Mouse (Mus musculus): Measurements from ENCODE around the gene Fbxw7. TPM values are rescaled to one million over a fixed set of nuclear protein-coding genes. Genes with fewer than 3 reads are reported as not detected.

Gene Fbxw7
- polyA plus RNA-seq, 1 experiment, result 0.34 TPM

- H3K9me3 ChIP-seq (ENCODE audit: control insufficient read depth, low read length), result no peaks in the 10 kb centered on the region
- no peak for TF ChIP-seq TAL1 (IDR thresholded peaks at IDR 0.05; ENCODE audit: low read length)
- TF ChIP-seq GATA1 (IDR thresholded peaks at IDR 0.05; ENCODE audit: low read length), result no peak
- H3K27me3 ChIP-seq (ENCODE audit: control insufficient read depth), result no peaks in the 10 kb centered on the region
- no peaks in the 10 kb centered on the region for H3K4me1 ChIP-seq (ENCODE audit: control insufficient read depth)
- H3K36me3 ChIP-seq (ENCODE audit: control insufficient read depth), result no peaks in the 10 kb centered on the region
- no peak overlapping the region for H3K4me3 ChIP-seq (replicated peaks)
Measured at GRCm38 (mm10) chr3:85012889-85013288, 197.8 kb downstream of the Fbxw7 start.

GRCm38 (mm10) chr3:85015667-85016066, 200.6 kb downstream of the Fbxw7 start:
- TF ChIP-seq TAL1 (IDR thresholded peaks at IDR 0.05; ENCODE audit: low read length), result no peak
- no peaks in the 10 kb centered on the region for H3K36me3 ChIP-seq (ENCODE audit: control insufficient read depth)
- no peak overlapping the region for H3K4me3 ChIP-seq (replicated peaks)
- H3K27me3 ChIP-seq (ENCODE audit: control insufficient read depth), result no peaks in the 10 kb centered on the region
- H3K4me1 ChIP-seq (ENCODE audit: control insufficient read depth), result no peaks in the 10 kb centered on the region
- no peaks in the 10 kb centered on the region for H3K9me3 ChIP-seq (ENCODE audit: control insufficient read depth, low read length)

GRCm38 (mm10) chr3:85020137-85020536, 205.1 kb downstream of the Fbxw7 start:
- no peaks in the 10 kb centered on the region for H3K36me3 ChIP-seq (ENCODE audit: control insufficient read depth)
- H3K9me3 ChIP-seq (ENCODE audit: control insufficient read depth, low read length), result no peaks in the 10 kb centered on the region
- no peaks in the 10 kb centered on the region for H3K27me3 ChIP-seq (ENCODE audit: control insufficient read depth)
- no peak overlapping the region for H3K4me3 ChIP-seq (replicated peaks)
- TF ChIP-seq GATA1 (IDR thresholded peaks at IDR 0.05; ENCODE audit: low read length) (no peak), TAL1 (IDR thresholded peaks at IDR 0.05; ENCODE audit: low read length) (no peak)
- no peaks in the 10 kb centered on the region for H3K4me1 ChIP-seq (ENCODE audit: control insufficient read depth)

- no peaks in the 10 kb centered on the region for H3K9me3 ChIP-seq (ENCODE audit: control insufficient read depth, low read length)
- TF ChIP-seq GATA1 (IDR thresholded peaks at IDR 0.05; ENCODE audit: low read length) (no peak), TAL1 (IDR thresholded peaks at IDR 0.05; ENCODE audit: low read length) (no peak)
- no peaks in the 10 kb centered on the region for H3K36me3 ChIP-seq (ENCODE audit: control insufficient read depth)
- H3K4me3 ChIP-seq (replicated peaks), result no peak overlapping the region
- no peaks in the 10 kb centered on the region for H3K4me1 ChIP-seq (ENCODE audit: control insufficient read depth)
- H3K27me3 ChIP-seq (ENCODE audit: control insufficient read depth), result no peaks in the 10 kb centered on the region
Measured at GRCm38 (mm10) chr3:85021816-85022215, 206.7 kb downstream of the Fbxw7 start.

GRCm38 (mm10) chr3:85022800-85023199, 207.7 kb downstream of the Fbxw7 start:
- TF ChIP-seq TAL1 (IDR thresholded peaks at IDR 0.05; ENCODE audit: low read length), result no peak
- TF ChIP-seq GATA1 (IDR thresholded peaks at IDR 0.05; ENCODE audit: low read length), result no peak
- Histone ChIP-seq H3K36me3 (ENCODE audit: control insufficient read depth) (no peaks in the 10 kb centered on the region), H3K4me1 (ENCODE audit: control insufficient read depth) (no peaks in the 10 kb centered on the region), H3K4me3 (replicated peaks) (no peak overlapping the region), H3K9me3 (ENCODE audit: control insufficient read depth, low read length) (no peaks in the 10 kb centered on the region), H3K27me3 (ENCODE audit: control insufficient read depth) (no peaks in the 10 kb centered on the region)

- H3K4me1 ChIP-seq (ENCODE audit: control insufficient read depth), result no peaks in the 10 kb centered on the region
- H3K27me3 ChIP-seq (ENCODE audit: control insufficient read depth), result no peaks in the 10 kb centered on the region
- no peak overlapping the region for H3K4me3 ChIP-seq (replicated peaks)
- no peaks in the 10 kb centered on the region for H3K9me3 ChIP-seq (ENCODE audit: control insufficient read depth, low read length)
- TF ChIP-seq GATA1 (IDR thresholded peaks at IDR 0.05; ENCODE audit: low read length) (no peak), TAL1 (IDR thresholded peaks at IDR 0.05; ENCODE audit: low read length) (no peak)
- no peaks in the 10 kb centered on the region for H3K36me3 ChIP-seq (ENCODE audit: control insufficient read depth)
Measured at GRCm38 (mm10) chr3:85024237-85024636, 209.2 kb downstream of the Fbxw7 start.

- no peaks in the 10 kb centered on the region for H3K4me1 ChIP-seq (ENCODE audit: control insufficient read depth)
- no peaks in the 10 kb centered on the region for H3K27me3 ChIP-seq (ENCODE audit: control insufficient read depth)
- no peak overlapping the region for H3K4me3 ChIP-seq (replicated peaks)
- no peaks in the 10 kb centered on the region for H3K9me3 ChIP-seq (ENCODE audit: control insufficient read depth, low read length)
- no peaks in the 10 kb centered on the region for H3K36me3 ChIP-seq (ENCODE audit: control insufficient read depth)
- no peak for TF ChIP-seq GATA1 (IDR thresholded peaks at IDR 0.05; ENCODE audit: low read length)
- no peak for TF ChIP-seq TAL1 (IDR thresholded peaks at IDR 0.05; ENCODE audit: low read length)
Measured at GRCm38 (mm10) chr3:85024817-85025705, 210.0 kb downstream of the Fbxw7 start.

Other genes starting within 250 kb of the Fbxw7 start
- gene Arfip1, start 232.6 kb upstream of the Fbxw7 start, polyA plus RNA-seq (2012), result 0.04 and 0.10 TPM in 2 replicates
- not detected in 2 replicates for gene Tigd4, start 221.7 kb upstream of the Fbxw7 start, polyA plus RNA-seq (2012)
- 0.02 TPM in 1 of 2 replicates, not detected in the other for gene Tmem154, start 149.1 kb upstream of the Fbxw7 start, polyA plus RNA-seq (2012)

Data from erythroblast, embryonic 14.5 days (primary cell).